Mouse (Mus musculus): Measurements from ENCODE around the gene Srgap2.

DNA sequence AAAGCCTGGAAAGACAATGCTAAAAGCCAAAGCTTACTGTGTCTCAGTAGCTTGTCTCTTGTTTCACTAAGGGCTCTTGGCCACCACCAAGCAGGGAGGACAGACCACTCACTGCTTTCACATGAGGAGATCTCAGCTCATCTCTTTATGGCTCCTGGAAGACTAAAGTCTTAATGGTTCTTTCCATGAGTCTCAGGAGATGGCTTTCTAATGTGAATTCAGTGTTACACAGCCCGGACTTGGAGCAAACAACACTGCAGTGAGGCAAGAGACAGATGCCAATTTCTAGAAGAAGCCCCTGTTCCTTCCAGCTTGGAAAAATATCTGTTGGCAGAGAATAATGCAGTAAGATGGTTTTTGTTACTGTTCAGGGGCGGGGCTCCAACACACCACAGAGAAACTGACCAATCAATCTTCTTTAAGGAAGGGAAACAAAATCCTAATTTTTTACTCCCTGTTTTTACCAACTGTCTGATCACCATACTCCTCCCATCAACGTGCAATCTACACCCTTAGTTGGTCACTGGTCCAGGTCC lies 71.7 kb downstream of the Srgap2 start:
- TF ChIP-seq CTCF (IDR thresholded peaks at IDR 0.05; ENCODE audit: low read depth, low read length) (no peak), POLR2A (IDR thresholded peaks at IDR 0.05; ENCODE audit: extremely low read depth, insufficient read depth, low read length) (no peak)
